Mouse (Mus musculus) G1E (cell line): Measurements from ENCODE around the gene Gpr39.

Experiments
- CTCF ChIP-seq: IDR thresholded peaks from 2 replicates; pipeline ENCODE4 v1.5.1; 2012; ENCODE audit warnings: low read depth, low read length, inconsistent platforms, mixed read lengths
- GATA1 ChIP-seq: IDR thresholded peaks from 2 replicates; pipeline ENCODE4 v1.6.1; 2012; ENCODE audit warnings: borderline replicate concordance, low read length, inconsistent platforms, mixed read lengths
- GATA2 ChIP-seq: IDR thresholded peaks from 2 replicates; pipeline ENCODE4 v1.6.1; 2012; ENCODE audit warnings: low read depth, low read length, inconsistent platforms, borderline replicate concordance
- POLR2AphosphoS5 ChIP-seq: IDR thresholded peaks from 2 replicates; pipeline ENCODE4 v1.6.1; 2012; ENCODE audit warnings: low read depth, low read length, inconsistent platforms; ENCODE audit not compliant: insufficient replicate concordance
- TAL1 ChIP-seq: conservative IDR thresholded peaks from 2 replicates; pipeline ENCODE4 v1.6.1; 2012; ENCODE audit warnings: low read depth, low read length, inconsistent platforms, mixed read lengths

- TF ChIP-seq CTCF (no peak), GATA1 (no peak), TAL1 (no peak), GATA2 (no peak), POLR2AphosphoS5 (no peak)
These were observed 83.3 kb downstream of the Gpr39 start for GRCm38 (mm10) chr1:125759972-125760695.
